In the genomic region with DNA sequence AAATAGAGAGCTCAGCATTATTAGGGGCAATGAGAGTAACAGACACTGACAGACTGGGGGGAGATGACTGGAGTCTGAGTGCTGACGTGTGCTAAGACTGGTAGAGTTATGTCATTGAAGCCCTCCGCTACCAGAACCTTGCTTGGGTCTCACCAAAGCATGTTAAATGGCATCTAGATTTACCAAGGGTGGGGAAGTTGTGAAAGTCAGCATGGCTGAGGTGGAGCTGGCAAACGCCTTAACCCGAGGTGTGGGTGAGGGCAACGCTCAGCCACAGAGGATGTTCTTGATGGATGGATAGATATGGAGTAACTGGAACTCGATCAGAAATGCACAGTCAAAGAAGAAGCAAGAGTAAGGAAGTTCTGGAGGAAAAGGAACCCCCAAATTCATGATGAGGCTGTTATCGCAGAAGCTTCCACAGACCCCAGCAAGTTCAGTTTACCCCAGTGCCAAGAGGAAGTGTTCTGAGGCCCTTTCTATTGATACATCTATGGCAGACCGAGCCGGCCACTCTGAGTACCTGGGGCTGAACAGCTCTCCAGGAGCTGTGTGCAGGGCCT, we compare ENCODE assay signal across 18 mouse cellular contexts.
DNase-seq lines count a peak whose midpoint lies in the region; ATAC-seq and TF ChIP-seq lines count a peak whose summit lies in the region.
"Had no signal": no experiment of that assay in that cellular context is flagged by ENCODE, and none has a peak within 500 bp of the region (broad histone marks: within the 10 kb centered on the region; RNA-seq: fewer than 3 reads in every experiment).

No protein-coding gene starts in this region.

- H3K27me3 ChIP-seq in kidney, adult 2 months (replicated peaks; ENCODE audit: control insufficient read depth, insufficient read depth, low read length): no peaks in the 10 kb centered on the region
- H3K27me3 ChIP-seq in kidney, postnatal 0 days (ENCODE audit: insufficient read depth, low read length): no peaks in the 10 kb centered on the region
- no peaks in the 10 kb centered on the region for H3K27me3 ChIP-seq in stomach, postnatal 0 days (ENCODE audit: control insufficient read depth, insufficient read depth, low read length)
- H3K27me3 ChIP-seq: embryonic facial prominence, embryonic 12.5 days; forebrain, embryonic 15.5 days; heart, embryonic 12.5 days had no signal

- H3K4me2 ChIP-seq in kidney, postnatal 0 days (ENCODE audit: low read length): no peak overlapping the region
- no peak overlapping the region for H3K4me2 ChIP-seq in stomach, postnatal 0 days (replicated peaks; ENCODE audit: low read depth)
- H3K4me2 ChIP-seq: embryonic facial prominence, embryonic 12.5 days; forebrain, embryonic 15.5 days; heart, embryonic 12.5 days; hindbrain, embryonic 14.5 days had no signal

- TF ChIP-seq CTCF in kidney, adult 2 months (conservative IDR thresholded peaks at IDR 0.05; ENCODE audit: insufficient read depth, insufficient read length, low read depth, low read length): no peak
- TF ChIP-seq CTCF in kidney, postnatal 0 days (IDR thresholded peaks at IDR 0.05; ENCODE audit: low read depth): no peak
- no peak for TF ChIP-seq CTCF in olfactory bulb, adult 2 months (IDR thresholded peaks at IDR 0.05; ENCODE audit: insufficient read depth, low read depth, low read length)
- TF ChIP-seq CTCF in stomach, postnatal 0 days (IDR thresholded peaks at IDR 0.05; ENCODE audit: low read depth): no peak

- peaks cover under 1% of the 10 kb centered on the region for H3K36me3 ChIP-seq in kidney, adult 2 months (ENCODE audit: control insufficient read depth, insufficient read depth, low read length)
- 0 out of 2 replicates have a peak, but pooled peaks cover 10% of the 10 kb centered on the region for H3K36me3 ChIP-seq in kidney, postnatal 0 days (ENCODE audit: insufficient read depth, low read length)
- H3K36me3 ChIP-seq in stomach, postnatal 0 days (ENCODE audit: control insufficient read depth, insufficient read depth, low read length): peaks cover 2% of the 10 kb centered on the region; the same call in 1 of the 2 replicates
- H3K36me3 ChIP-seq: forebrain, embryonic 15.5 days had no signal

- 72% methylated on average over 9 of the region's 9 CpGs for WGBS in kidney, adult 2 months
- 80% methylated on average over 9 of the region's 9 CpGs for WGBS in kidney, postnatal 0 days
- 90% methylated on average over 9 of the region's 9 CpGs for WGBS in olfactory bulb, adult 2 months
- WGBS in stomach, postnatal 0 days: 69% methylated on average over 9 of the region's 9 CpGs

- H3K4me3 ChIP-seq in kidney, adult 2 months (ENCODE audit: insufficient read depth, low read depth, low read length): no peak overlapping the region
- no peak overlapping the region for H3K4me3 ChIP-seq in kidney, postnatal 0 days (replicated peaks; ENCODE audit: low read depth, low read length)
- no peak overlapping the region for H3K4me3 ChIP-seq in olfactory bulb, adult 2 months (ENCODE audit: insufficient read depth, low read depth, low read length)
- H3K4me3 ChIP-seq in stomach, postnatal 0 days (ENCODE audit: low read depth, low read length): no peak overlapping the region
- H3K4me3 ChIP-seq: embryonic facial prominence, embryonic 12.5 days; forebrain, embryonic 15.5 days; heart, embryonic 12.5 days; hindbrain, embryonic 10.5 days had no signal

- TF ChIP-seq EP300 in stomach, postnatal 0 days (optimal IDR thresholded peaks at IDR 0.05): no peak

- TF ChIP-seq POLR2A in kidney, adult 2 months (IDR thresholded peaks at IDR 0.05; ENCODE audit: low read depth, low read length): no peak
- TF ChIP-seq POLR2A in olfactory bulb, adult 2 months (IDR thresholded peaks at IDR 0.05; ENCODE audit: insufficient read depth, low read depth, low read length): 0 out of 2 replicates have a peak, but pooled peaks have one; percentile 16

- DNase-seq in kidney, adult 2 months: no peak
- no peak for DNase-seq in kidney, adult 11 months
- DNase-seq in kidney, postnatal 0 days (ENCODE audit: low spot score): no peak
- no peak for DNase-seq in kidney, postnatal 10 days
- DNase-seq in stomach, postnatal 0 days (ENCODE audit: low spot score): no peak
- DNase-seq in urinary bladder, postnatal 10 days (ENCODE audit: low spot score): no peak
- DNase-seq in right cerebral cortex, postnatal 4 days: no peak
- DNase-seq: adrenal gland, adult 2 months; adrenal gland, postnatal 25 days; cerebellum, adult 2 months; cerebellum, postnatal 10 days; gastrocnemius, postnatal 36 days had no signal

- 0 out of 2 replicates have a peak overlapping the region, but pooled peaks have one; percentile 52 for H3K27ac ChIP-seq in kidney, adult 2 months (ENCODE audit: insufficient read depth, low read depth, low read length)
- peak overlapping the region; percentile 66 for H3K27ac ChIP-seq in kidney, postnatal 0 days
- H3K27ac ChIP-seq in olfactory bulb, adult 2 months (ENCODE audit: insufficient read depth, low read depth, low read length): no peak overlapping the region
- peak overlapping the region; percentile 64 for H3K27ac ChIP-seq in stomach, postnatal 0 days (replicated peaks)
- H3K27ac ChIP-seq: embryonic facial prominence, embryonic 12.5 days; forebrain, embryonic 15.5 days; hindbrain, embryonic 10.5 days; hindbrain, embryonic 14.5 days had no signal

- no peak overlapping the region for H3K9ac ChIP-seq in kidney, postnatal 0 days (ENCODE audit: low read depth, low read length)
- no peak overlapping the region for H3K9ac ChIP-seq in stomach, postnatal 0 days (ENCODE audit: low read length)
- H3K9ac ChIP-seq: embryonic facial prominence, embryonic 12.5 days; forebrain, embryonic 15.5 days; heart, embryonic 12.5 days; hindbrain, embryonic 14.5 days had no signal

- no peaks in the 10 kb centered on the region for H3K9me3 ChIP-seq in kidney, postnatal 0 days (replicated peaks; ENCODE audit: low read length)
- no peaks in the 10 kb centered on the region for H3K9me3 ChIP-seq in stomach, postnatal 0 days (ENCODE audit: control insufficient read depth, low read length)
- H3K9me3 ChIP-seq: embryonic facial prominence, embryonic 12.5 days; forebrain, embryonic 15.5 days; heart, embryonic 12.5 days; hindbrain, embryonic 10.5 days had no signal

- H3K4me1 ChIP-seq in kidney, adult 2 months (ENCODE audit: control insufficient read depth, insufficient read depth, low read length): peaks cover 29% of the 10 kb centered on the region; the same call in 1 of the 2 replicates
- peaks cover 2% of the 10 kb centered on the region; the same call in 1 of the 2 replicates for H3K4me1 ChIP-seq in kidney, postnatal 0 days (replicated peaks; ENCODE audit: insufficient read depth, low read length)
- 0 out of 2 replicates have a peak, but pooled peaks cover 4% of the 10 kb centered on the region for H3K4me1 ChIP-seq in olfactory bulb, adult 2 months (ENCODE audit: control insufficient read depth, insufficient read depth, low read length)
- no peaks in the 10 kb centered on the region for H3K4me1 ChIP-seq in stomach, postnatal 0 days (replicated peaks; ENCODE audit: control insufficient read depth, insufficient read depth)

- ATAC-seq in kidney, postnatal 0 days (replicated peaks; ENCODE audit: low FRiP score, low read depth): no peak
- ATAC-seq in stomach, postnatal 0 days (ENCODE audit: low FRiP score, low TSS enrichment): no peak
- ATAC-seq: forebrain, embryonic 15.5 days had no signal
